Mouse (Mus musculus) limb, embryonic 11.5 days (tissue): ENCODE data around the gene Ccnq. TPM values are rescaled to one million over a fixed set of nuclear protein-coding genes. Genes with fewer than 3 reads are reported as not detected.
"Not testable (repeated sequence)": the region's sequence is repeated elsewhere in the genome, so short reads cannot be mapped to it uniquely, and the experiment has no call there.

Source experiments
- ATAC-seq: fragments of 200-750 bp; cut with Nextera tagmentation; 2 replicates; pipeline ENCODE4 v1.8.0; 2017; ENCODE audit warnings: low read depth; ENCODE audit not compliant: insufficient number of reproducible peaks, low FRiP score, low TSS enrichment
- DNase-seq: peaks from one replicate; pipeline ENCODE4 v3.0.0-alpha.2; 2015; ENCODE audit warnings: low spot score
- H3K27ac ChIP-seq: fragments of 300-500 bp; sonication (generic); replicated peaks from 2 replicates; pipeline ENCODE4 v1.5.1; 2014; ENCODE audit warnings: low read depth, mild to moderate bottlenecking, low read length
- H3K27me3 ChIP-seq: fragments of 300-500 bp; sonication (generic); 2 replicates; pipeline ENCODE4 v1.6.1; 2014; ENCODE audit warnings: mild to moderate bottlenecking, low read length, mixed read lengths; ENCODE audit not compliant: control insufficient read depth, insufficient read depth
- H3K36me3 ChIP-seq: fragments of 300-500 bp; sonication (generic); 2 replicates; pipeline ENCODE4 v1.6.1; 2014; ENCODE audit warnings: mild to moderate bottlenecking, low read length, moderate library complexity, mixed read lengths; ENCODE audit not compliant: control insufficient read depth, insufficient read depth
- H3K4me1 ChIP-seq: fragments of 300-500 bp; sonication (generic); 2 replicates; pipeline ENCODE4 v1.6.1; 2014; ENCODE audit warnings: low read length, mixed read lengths; ENCODE audit not compliant: control insufficient read depth, insufficient read depth
- H3K4me2 ChIP-seq: fragments of 300-500 bp; sonication (generic); 2 replicates; pipeline ENCODE4 v1.6.1; 2014; ENCODE audit warnings: low read depth, mild to moderate bottlenecking, moderate library complexity; ENCODE audit not compliant: severe bottlenecking
- H3K4me3 ChIP-seq: fragments of 300-500 bp; sonication (generic); 2 replicates; pipeline ENCODE4 v1.5.1; 2014; ENCODE audit warnings: low read depth, low read length
- H3K9ac ChIP-seq: fragments of 300-500 bp; sonication (generic); 2 replicates; pipeline ENCODE4 v1.6.1; 2014; ENCODE audit warnings: mild to moderate bottlenecking, low read length
- H3K9me3 ChIP-seq: fragments of 300-500 bp; sonication (generic); 2 replicates; pipeline ENCODE4 v1.6.1; 2016; ENCODE audit warnings: low read length; ENCODE audit not compliant: control insufficient read depth
- WGBS: fragments of 180-500 bp; shearing (Covaris S2); extraction: QIAGEN DNeasy Blood & Tissue Kit; methylation state at CpG from one replicate; pipeline ENCODE4 v1.1.7; 2014; 5-methylcytosine and 5-hydroxymethylcytosine counted together
- polyA plus RNA-seq: library from polyadenylated mRNA; unstranded; fragments of >200 nt; fragmentation: Nextera tagmentation; extraction: Ambion mirVana; gene quantifications from 2 replicates; pipeline ENCODE4 v1.2.1, GENCODE M21; 2014

Gene Ccnq
- polyA plus RNA-seq, 1 experiment from 2014 or later = 41.3 TPM

- Histone ChIP-seq H3K4me2 (no peak overlapping the region), H3K27ac (no peak overlapping the region), H3K27me3 (no peaks in the 10 kb centered on the region), H3K9me3 (no peaks in the 10 kb centered on the region), H3K4me3 (no peak overlapping the region), H3K9ac (no peak overlapping the region), H3K4me1 (no peaks in the 10 kb centered on the region), H3K36me3 (no peaks in the 10 kb centered on the region)
- DNase-seq (no peak), ATAC-seq (no peak)
- WGBS = 39% methylated on average over 3 of the region's 3 CpGs
Observed at GRCm38 (mm10) chr11:78768778-78769177, 17.2 kb upstream of the Ccnq start.

DNA sequence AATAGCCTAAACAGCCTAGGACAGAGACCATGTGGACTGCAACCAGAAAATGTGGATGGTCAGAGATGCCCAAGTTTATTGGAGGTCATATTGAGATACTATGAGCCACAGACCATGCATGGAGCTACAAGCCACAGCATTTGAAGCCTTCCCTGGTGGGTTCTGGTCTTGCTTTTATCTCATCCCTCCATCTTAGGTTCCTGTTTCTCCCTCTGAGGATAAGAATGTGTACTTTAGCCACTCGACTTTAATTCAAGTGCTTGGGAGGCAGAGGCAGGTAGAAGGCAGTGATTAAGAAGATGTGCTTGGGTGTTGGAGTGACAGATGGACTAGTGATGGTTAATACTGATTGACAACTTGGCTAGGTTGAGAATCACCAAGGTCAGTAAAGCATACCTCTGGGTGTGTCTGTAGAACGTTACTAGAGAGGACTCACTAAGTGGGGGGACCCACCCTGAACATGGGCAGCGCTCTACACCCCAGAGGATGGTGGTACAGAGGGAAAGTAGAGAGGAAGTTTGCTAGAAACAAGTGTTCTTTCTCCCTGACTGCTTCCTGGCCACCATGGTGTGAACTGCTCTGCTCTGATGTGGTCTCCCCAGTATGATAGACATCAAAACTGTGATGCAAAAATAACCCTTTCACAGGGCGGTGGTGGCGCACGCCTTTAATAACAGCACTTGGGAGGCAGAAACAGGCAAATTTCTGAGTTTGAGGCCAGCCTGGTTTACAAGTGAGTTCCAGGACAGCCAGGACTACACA is 14.7 kb upstream of the Ccnq start:
- Histone ChIP-seq H3K9ac (no peak overlapping the region), H3K27me3 (no peaks in the 10 kb centered on the region), H3K27ac (no peak overlapping the region), H3K4me2 (no peak overlapping the region), H3K9me3 (no peaks in the 10 kb centered on the region), H3K4me3 (no peak overlapping the region), H3K36me3 (no peaks in the 10 kb centered on the region), H3K4me1 (no peaks in the 10 kb centered on the region)
- 84% methylated on average over 6 of the region's 6 CpGs for WGBS
- DNase-seq (no peak), ATAC-seq (no peak)

GRCm38 (mm10) chr11:78764820-78765219 is 13.3 kb upstream of the Ccnq start:
- no peak for ATAC-seq
- Histone ChIP-seq H3K27ac (no peak overlapping the region), H3K9me3 (no peaks in the 10 kb centered on the region), H3K4me2 (no peak overlapping the region), H3K36me3 (no peaks in the 10 kb centered on the region), H3K4me3 (no peak overlapping the region), H3K9ac (no peak overlapping the region), H3K4me1 (no peaks in the 10 kb centered on the region), H3K27me3 (no peaks in the 10 kb centered on the region)
- DNase-seq = no peak
- WGBS = 81% methylated on average over 6 of the region's 6 CpGs

DNA sequence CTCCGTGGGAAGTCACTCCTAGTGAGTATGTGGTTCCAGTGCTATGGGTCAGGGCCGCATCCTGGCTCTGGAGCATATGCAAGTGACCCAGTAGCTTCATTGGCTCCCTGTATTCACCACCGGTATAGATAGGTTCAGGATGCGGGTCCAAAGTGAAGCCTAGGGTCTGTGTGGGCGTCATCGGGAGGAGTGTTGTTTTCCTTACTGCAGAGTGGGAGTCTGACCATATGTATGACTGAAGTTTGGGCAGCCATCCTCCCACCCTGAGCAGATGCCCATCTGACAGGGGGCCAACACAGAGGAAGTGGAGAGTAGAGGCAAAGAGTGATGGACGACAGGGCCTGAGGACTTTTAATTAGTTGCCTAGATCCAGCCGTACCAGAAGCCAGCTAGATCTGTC is 12.8 kb upstream of the Ccnq start:
- no peak for DNase-seq
- WGBS = 69% methylated on average over 8 of the region's 8 CpGs
- Histone ChIP-seq H3K9ac (no peak overlapping the region), H3K4me2 (no peak overlapping the region), H3K9me3 (no peaks in the 10 kb centered on the region), H3K36me3 (no peaks in the 10 kb centered on the region), H3K27ac (no peak overlapping the region), H3K27me3 (no peaks in the 10 kb centered on the region), H3K4me3 (no peak overlapping the region), H3K4me1 (no peaks in the 10 kb centered on the region)
- no peak for ATAC-seq

DNA sequence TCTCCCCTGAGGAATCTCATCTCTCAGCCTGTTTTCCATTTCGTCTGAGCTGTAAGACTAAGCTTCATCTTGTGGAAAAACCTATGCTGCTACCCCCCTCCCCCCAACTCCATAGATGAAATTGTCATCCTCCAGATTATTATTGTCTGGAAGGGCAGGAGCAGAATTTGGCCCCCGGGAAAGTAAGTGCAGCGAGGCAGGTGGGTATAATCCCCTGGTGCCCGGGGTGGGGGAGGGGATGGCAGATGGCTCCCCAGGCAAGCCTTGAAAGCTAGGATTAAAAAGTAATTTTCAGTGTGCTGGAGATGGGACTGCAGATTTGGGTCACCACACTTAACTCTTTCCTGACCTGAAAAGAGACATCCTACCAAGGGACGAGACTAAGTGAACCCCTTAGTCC is 10.7 kb upstream of the Ccnq start:
- H3K27me3 ChIP-seq = no peaks in the 10 kb centered on the region
- H3K9ac ChIP-seq = no peak overlapping the region
- ATAC-seq (no peak), DNase-seq (no peak)
- no peak overlapping the region for H3K4me3 ChIP-seq
- no peak overlapping the region for H3K4me2 ChIP-seq
- H3K4me1 ChIP-seq = no peaks in the 10 kb centered on the region
- no peak overlapping the region for H3K27ac ChIP-seq
- 38% methylated on average over 5 of the region's 5 CpGs for WGBS
- no peaks in the 10 kb centered on the region for H3K9me3 ChIP-seq
- H3K36me3 ChIP-seq = no peaks in the 10 kb centered on the region

- H3K36me3 ChIP-seq = no peaks in the 10 kb centered on the region
- H3K27me3 ChIP-seq = no peaks in the 10 kb centered on the region
- DNase-seq = no peak
- no peak overlapping the region for H3K4me2 ChIP-seq
- H3K4me1 ChIP-seq = no peaks in the 10 kb centered on the region
- WGBS = 82% methylated on average over 9 of the region's 9 CpGs
- no peak overlapping the region for H3K27ac ChIP-seq
- ATAC-seq = no peak
- no peak overlapping the region for H3K9ac ChIP-seq
- no peak overlapping the region for H3K4me3 ChIP-seq
- no peaks in the 10 kb centered on the region for H3K9me3 ChIP-seq
Observed at GRCm38 (mm10) chr11:78761086-78761485, 9.6 kb upstream of the Ccnq start.

DNA sequence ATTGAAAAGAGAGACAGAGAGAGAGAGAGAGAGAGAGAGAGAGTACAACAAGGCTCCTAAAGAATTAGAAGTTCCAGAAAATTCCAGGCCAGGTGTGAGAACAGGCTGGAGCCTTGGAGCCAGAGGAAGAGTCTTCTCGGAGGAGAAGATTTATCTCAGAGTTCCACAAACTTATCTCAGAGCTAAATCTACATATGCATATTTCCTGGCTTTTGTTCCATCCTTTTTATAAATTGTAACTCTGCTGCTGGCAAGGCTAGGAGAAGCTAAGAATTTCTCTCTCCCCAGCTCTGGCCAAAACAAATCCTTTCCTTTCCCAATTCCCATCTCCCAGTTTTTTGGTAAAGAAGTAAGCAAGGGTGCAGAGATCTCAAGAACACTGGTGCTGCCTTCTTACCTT is 3.8 kb upstream of the Ccnq start:
- Histone ChIP-seq H3K4me1 (0 out of 2 replicates have a peak, but pooled peaks cover 3% of the 10 kb centered on the region), H3K4me2 (no peak overlapping the region), H3K9me3 (no peaks in the 10 kb centered on the region), H3K9ac (no peak overlapping the region), H3K36me3 (no peaks in the 10 kb centered on the region), H3K27me3 (no peaks in the 10 kb centered on the region), H3K27ac (no peak overlapping the region), H3K4me3 (no peak overlapping the region)
- 75% methylated on average over 1 of the region's 1 CpGs for WGBS
- ATAC-seq = no peak
- DNase-seq = no peak

DNA sequence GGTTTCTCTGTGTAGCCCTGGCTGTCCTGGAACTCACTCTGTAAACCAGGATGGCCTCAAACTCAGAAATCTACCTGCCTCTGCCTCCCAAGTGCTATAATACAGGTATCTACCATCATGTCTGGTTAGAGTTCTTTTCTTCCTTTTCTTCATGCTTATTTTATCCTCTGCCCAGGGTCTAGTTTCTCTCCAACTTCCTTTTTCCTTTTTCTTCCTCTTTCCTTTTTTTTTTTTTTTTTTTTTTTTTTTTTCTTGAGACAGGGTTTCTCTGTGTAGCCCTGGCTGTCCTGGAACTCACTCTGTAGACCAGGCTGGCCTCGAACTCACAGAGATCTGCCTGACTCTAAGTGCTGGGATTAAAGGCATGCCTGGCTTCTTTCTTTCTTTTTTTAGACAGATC is 2.6 kb upstream of the Ccnq start:
- not testable (repeated sequence) for H3K36me3 ChIP-seq, H3K4me1 ChIP-seq, H3K27me3 ChIP-seq, H3K9me3 ChIP-seq, H3K4me2 ChIP-seq, H3K9ac ChIP-seq, H3K27ac ChIP-seq, H3K4me3 ChIP-seq, DNase-seq, ATAC-seq
- WGBS = 81% methylated on average over 1 of the region's 1 CpGs

DNA sequence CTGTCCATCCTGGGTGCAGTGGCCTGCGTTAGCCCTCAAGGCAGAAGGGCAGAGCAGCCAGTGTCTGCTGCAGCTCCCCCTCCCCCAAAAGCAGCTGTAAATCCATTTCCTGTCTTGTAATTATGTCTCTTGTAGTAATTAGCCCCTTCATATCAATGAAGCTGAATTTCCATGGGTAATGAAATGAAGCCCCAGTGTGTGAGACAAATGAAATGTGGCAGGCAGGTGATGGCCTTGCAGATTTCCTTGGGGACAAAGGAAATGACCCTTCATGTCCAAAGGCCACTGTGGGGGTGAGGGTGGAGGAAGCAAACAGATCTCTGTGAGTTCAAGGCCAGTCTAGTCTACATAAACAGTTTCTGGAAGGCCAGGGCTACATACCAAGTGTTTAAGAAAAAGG is 1.7 kb upstream of the Ccnq start:
- ATAC-seq (no peak), DNase-seq (no peak)
- H3K36me3 ChIP-seq = no peaks in the 10 kb centered on the region

More for the DNA sequence above, 1.7 kb upstream of the Ccnq start:
- H3K4me1 ChIP-seq = 0 out of 2 replicates have a peak, but pooled peaks cover 3% of the 10 kb centered on the region
- H3K4me3 ChIP-seq = no peak overlapping the region
- no peak overlapping the region for H3K27ac ChIP-seq
- WGBS = 48% methylated on average over 1 of the region's 1 CpGs
- H3K27me3 ChIP-seq = no peaks in the 10 kb centered on the region
- H3K9ac ChIP-seq = no peak overlapping the region
- H3K9me3 ChIP-seq = no peaks in the 10 kb centered on the region
- H3K4me2 ChIP-seq = no peak overlapping the region
